Mouse (Mus musculus): ENCODE data around the gene Tspan8.
"Not testable (repeated sequence)": the region's sequence is repeated elsewhere in the genome, so short reads cannot be mapped to it uniquely, and the experiment has no call there.

The Tspan8 gene

DNA sequence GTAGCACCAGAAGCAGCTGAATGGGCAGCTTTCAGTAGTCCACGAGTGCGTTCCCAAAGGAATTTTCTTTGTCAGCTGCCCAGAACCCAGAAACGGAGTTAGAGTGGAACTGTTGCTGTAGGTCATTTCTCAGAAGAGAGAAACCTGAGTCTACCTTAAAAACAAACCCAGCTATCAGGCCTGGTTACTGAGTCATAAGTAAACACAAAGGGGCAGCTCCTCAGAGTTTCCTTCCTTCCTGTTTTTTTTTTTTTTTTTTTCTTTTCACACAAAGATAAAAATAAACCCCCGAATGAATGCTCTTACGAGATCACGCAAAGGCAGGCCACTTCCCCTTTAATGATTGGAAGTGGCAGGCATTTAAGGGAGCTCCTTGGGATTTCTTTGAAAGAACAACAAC, at the start of gene Tspan8:
TSS of gene Tspan8 (plus strand) at position 322 of the 400 bp plus-strand sequence.
- DNase-seq: no peak

DNA sequence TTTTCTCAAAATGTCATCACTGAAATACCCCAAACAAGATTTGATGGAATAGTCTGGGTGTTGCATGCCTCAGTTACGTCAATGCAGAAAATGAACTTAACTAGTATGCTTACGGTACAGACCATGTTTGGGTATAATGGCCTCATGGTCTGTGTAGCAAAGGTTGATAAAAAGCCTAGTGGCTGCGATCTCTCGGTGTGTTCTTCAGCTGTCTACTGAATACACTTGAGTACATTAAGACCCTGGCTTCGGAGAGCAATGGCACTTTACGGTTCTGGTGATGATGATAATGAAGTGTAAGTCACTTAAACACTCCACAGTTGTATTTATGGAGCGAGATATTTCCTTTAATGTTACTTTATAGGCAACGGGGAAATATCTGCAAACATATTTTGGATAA, 46.6 kb upstream of the Tspan8 start:
- no peak for DNase-seq

DNA sequence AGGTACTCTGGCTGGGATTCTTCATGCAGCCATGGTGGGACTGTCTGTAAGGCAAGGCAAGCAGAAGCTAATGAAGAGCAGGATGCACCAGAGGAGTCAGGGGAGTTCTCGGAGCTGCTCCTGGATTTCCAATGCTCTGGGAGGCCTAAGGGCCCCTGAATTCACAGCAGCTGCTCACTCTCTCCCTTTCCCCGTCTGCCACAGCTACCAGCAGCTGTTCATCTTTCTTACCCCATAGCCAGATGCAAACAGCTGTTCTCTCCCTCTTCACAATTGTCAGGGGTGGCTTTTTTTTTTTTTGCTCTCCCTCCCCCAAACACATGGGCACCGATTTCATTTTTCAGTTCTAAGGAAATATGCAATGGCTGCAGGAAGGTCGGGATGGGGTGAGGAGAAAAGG, 42.2 kb upstream of the Tspan8 start:
- DNase-seq: no peak

DNA sequence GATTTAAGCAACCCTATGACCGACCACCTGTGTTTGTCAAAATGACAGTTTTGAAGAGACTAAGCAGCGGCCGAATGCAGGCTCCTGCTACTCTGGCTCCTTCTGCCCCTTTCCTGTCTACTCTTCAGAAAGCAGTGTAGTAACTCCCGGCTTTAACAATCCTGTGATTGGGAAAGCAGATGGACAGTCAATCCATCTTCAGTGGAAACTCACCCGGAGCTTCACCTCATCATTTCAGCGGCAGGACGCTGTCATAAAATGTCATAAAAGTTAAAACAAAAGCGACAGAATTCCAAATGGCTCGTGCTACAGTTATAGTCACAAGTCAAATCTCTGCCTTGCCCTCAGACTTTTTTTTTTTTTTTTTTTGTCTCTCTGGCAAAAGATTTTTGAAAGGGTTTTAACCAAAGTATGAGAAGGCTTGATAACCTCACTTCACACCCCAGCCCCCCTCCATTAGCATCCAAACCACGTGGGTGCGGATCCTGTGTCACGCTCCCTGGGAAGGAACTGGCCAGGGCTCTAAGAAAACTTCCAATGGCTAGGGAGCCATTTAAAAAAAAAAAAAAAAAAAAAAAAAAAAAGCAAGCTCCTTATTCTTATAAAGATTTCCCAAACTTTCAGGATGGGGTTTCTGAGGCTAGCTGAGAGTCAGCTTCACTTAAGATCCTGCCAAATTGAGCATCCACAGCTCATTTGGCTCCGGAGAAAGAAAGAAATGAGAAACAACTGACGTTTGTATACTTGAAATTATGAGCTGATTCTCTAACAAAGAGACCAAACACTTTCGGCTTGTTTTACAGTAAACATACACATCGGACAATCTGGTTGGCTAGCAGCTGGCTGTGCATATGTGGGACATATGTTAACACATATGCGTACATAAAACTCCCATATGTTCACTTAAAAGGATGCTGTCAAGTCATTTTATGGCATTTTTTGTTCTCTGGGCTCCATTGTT, 40.4 kb upstream of the Tspan8 start:
- DNase-seq: peak; percentile 17

DNA sequence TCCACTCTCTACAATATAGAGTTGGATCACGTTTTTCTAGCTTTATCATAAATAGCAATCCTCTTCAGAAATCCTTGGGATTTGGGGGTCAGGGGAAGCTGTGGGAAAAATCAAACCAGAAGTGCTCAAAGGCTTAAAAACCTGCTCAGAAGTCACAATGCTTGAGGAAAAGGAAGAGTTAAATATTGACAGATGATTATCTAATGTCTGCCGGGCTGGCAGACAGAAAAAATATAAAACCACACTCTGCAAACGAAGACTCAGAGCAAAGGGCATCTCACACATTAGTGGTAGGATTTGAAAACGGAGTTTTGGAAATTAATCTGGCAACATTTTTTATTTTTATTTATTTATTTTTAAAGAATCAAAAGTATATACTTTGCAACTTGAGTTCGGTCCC, 39.3 kb upstream of the Tspan8 start:
- no peak for DNase-seq

DNA sequence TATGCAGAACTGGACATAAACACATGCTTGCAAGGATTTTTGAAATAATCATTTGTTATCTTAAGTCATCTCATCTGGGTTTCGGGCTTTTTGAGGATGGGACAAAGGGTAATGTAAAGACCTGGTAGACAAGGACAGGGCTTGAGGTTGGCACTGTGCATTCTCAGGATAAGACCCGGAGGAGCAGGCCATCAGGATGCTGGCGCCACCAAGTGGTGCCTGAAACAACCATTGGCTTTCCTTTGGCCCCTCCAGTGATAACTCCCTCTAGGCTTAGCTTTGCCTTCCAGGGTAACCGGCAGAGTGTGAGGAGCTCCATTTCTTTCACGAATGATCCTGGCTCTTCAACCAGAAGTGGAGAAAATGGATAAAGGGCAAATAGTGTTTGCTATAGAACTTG, 38.0 kb upstream of the Tspan8 start:
- DNase-seq: no peak

DNA sequence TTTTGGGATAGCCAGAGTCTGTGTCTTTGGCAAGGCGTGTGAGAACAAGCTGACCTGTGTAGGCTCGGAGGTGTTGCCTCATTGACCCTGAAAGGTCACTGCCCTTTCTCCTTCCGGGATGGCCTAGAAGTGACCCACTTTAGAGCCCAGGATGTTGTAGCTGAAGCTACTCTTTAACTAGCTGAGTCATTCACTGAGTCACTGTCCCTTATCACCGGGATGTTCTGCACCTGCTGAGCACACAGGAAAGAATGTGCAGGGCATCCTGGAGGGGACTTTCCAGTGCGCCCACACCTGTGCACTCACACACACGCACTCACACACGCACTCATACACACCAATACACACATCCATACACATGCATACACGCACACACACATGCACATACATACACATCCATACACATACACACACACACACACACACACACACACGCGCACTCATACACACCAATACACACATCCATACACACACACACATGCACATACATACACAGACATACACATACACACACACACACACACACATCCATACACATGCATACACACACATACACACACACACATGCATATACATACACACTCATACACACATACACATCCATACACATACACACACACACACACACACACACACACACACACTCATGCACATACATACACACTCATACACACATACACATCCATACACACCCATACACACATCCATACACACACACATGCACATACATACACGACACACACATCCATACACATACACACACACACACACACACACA, 36.2 kb upstream of the Tspan8 start:
- no peak for DNase-seq

DNA sequence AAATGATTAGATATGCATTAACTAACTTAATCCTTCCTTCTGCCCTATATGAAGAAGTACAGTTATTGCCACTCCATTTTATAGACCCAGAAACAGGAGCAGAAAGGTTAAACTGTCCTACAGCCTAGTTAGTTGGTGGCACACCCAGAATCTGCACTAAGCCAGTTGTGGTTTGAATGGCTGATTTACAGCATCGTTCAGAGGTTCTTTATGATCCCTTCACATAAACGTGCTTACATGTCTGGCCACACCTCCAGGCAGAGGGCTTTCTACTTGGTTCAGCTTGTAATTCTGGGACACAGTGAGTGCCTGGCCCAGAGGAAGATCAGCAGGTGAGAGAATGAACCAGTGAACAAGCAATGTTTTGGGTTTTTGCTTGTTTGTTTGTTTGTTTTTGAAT, 33.4 kb upstream of the Tspan8 start:
- DNase-seq: no peak

DNA sequence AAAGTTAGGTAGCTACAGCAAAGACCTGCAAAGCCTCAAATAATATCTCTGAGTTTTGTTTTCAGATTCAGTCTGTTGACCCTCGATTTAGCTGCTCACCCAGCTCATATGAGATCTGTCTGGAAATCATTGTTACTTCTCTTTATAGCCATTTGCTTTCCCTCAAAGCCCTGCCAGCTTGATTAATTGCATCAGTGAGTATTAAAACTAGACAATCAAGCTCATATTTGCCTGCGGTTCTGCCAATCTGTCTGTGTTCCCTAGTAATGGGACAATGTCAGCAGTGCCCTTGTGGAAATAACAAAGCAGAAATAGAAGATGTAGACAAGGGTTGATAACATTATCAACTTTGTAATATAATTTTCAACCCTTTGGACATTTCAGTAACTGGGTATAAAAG, 25.8 kb upstream of the Tspan8 start:
- peak; percentile 14 for DNase-seq

DNA sequence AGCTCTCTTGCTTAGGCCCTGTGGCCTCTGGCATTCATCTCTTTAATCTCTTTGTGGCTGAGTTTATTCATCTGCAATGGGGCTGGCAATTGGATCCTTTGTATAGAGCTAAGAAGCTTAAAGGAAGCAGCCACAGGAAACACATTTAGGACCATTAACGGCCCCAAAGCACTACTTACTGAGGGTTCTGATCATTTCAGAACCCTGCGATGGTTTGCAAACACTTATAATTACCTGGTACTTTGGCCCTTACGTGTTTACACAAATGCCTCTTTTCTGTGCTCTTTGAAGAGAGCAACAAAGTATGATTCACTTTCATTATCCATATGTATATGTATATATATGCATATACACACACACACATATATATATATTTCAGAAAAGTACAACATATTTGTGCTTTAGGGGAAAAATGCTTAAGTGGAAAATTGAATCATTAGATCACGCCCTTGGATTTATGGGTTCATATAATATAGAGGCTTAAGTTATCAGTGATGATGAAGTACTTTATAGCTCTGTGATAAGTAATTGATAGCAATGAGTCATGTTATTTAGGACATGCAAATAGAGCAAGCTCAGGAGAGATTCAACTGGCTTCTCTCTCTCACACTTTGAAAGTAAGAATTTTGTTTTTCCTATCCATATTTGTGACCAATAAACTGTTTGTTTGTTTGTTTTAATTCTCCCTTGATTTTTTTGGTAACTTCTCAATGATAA, 20.4 kb upstream of the Tspan8 start:
- DNase-seq: no peak

DNA sequence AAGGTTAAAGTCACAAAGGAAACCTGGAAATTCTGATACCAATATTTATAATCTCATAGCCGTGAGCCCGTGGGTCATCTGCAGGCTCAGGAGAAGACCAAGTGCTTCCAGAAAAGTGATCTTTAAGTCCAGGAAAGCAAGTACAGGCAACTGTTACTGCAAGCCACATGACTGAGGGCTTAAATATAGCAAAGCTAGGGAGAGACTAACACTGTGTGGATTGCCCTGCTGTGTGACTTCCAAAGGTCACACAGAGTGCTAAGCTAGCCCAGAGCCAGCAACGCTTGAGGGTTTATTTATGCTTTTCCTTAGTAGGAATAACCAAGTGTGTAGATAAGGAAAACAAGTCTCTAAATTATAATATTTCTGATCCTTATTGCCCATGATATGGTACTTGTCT, 15.2 kb upstream of the Tspan8 start:
- no peak for DNase-seq

DNA sequence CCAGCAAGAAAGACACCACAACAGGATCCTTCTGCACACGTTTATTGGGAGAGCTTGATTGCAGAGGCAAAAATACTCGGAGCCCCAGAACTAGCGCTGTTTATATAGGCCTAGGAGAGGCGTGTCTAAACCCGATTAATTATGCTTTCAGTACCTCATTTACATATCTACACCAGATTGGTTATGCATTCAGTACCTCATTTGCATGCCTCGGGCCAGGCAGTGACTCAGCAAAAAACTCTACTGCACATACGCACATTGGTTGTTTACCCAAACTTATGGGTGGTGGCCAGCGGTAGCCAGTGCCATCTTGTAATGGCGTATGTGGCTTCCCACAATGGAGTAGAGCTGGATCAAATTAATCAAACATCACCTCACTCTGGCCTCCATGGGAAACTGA, 13.6 kb upstream of the Tspan8 start:
- not testable (repeated sequence) for DNase-seq

DNA sequence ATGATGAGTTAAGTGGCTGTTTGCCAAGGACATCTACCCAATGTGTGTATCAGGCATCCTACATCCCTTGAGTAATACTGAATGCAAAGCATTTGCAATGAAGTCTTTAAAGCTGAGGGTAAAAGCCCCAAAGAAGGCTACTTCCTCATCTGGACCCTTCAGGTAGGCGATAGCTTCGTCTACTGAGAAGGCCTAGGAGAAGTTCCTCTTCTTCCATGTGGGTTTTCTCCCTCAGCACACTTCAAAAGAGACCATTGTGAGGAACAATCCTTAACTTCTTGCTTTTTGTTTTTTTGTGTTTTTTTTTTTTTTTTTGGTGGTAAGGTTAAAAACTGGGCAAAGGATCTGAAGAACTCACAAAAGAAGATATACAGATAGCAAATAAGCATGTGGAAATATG, 12.9 kb upstream of the Tspan8 start:
- no peak for DNase-seq

DNA sequence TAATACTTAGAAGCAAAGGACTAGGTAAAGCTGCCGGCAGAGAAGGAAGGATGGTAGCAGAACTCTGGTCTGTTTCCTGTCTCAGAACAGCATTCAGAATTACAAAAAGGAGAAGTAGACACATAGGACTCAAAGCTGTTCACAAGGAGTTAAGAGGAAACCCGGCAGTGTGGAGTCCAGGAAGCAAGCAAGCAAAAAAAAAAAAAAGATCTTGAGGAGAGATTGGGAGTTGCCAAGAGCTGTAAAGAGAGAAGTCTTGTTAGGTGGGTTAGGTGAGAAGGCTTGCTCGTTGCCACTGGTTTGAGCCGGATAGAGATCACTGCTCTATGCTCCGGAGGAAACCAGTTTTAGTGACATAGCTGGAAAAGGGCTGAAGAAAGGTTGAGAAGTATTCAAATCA, 10.6 kb upstream of the Tspan8 start:
- DNase-seq: no peak

DNA sequence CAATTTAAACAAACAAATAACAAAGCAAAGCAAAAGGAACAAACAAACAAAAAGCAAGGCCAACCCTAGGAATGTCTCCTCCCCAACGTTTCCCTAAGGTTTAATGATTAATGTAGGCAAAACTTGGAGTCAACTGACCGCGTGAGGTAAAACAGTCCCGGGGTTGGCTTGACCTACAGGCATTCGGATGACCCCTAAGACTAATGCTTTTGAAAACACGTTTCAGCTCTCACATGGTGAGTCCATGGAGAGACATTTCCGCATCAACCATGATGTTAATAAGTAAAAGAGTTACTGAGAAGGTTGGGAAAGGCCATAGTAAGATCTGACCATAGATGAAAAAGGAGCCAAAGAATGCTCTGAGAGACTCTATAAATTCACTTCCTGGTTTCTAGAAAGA, 7.5 kb upstream of the Tspan8 start:
- DNase-seq: no peak

DNA sequence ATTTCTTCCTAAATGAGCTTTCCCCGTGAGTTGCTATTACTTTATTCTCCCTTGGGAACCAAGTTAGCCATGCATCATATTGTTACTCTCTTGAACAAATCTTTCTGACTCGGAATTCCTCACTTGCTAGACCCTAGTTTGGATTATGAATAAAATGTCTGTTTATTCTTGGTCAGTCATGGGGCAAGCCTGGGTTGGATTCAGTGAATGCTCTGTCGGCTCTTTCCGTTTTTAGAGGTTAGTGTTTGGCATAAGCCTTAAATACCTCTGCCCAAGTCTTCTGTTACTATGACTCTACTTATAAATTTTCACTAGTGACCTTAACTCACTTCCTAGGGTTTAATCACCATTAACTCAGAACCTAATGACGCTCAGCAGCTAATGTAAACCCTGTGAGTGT, 5.1 kb upstream of the Tspan8 start:
- no peak for DNase-seq

DNA sequence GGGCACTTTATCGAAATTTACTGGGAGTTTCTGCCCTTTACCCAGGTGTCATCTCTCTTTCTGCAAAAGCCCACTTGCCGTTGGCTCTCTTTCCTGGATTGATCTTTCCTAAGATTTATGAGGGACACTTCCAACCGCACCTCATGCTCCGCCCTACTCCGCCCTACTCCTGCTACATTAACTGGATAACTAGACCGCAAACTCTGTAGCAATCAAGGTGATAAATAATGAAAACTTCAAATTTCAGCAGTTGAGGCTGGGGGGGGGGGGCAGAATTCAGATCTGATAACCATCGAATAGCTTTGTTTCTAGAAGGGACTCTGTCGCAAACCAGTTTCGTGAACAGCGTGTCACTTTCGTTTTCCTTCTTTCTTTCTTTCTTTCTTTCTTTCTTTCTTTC, 1.8 kb upstream of the Tspan8 start:
- no peak for DNase-seq

DNA sequence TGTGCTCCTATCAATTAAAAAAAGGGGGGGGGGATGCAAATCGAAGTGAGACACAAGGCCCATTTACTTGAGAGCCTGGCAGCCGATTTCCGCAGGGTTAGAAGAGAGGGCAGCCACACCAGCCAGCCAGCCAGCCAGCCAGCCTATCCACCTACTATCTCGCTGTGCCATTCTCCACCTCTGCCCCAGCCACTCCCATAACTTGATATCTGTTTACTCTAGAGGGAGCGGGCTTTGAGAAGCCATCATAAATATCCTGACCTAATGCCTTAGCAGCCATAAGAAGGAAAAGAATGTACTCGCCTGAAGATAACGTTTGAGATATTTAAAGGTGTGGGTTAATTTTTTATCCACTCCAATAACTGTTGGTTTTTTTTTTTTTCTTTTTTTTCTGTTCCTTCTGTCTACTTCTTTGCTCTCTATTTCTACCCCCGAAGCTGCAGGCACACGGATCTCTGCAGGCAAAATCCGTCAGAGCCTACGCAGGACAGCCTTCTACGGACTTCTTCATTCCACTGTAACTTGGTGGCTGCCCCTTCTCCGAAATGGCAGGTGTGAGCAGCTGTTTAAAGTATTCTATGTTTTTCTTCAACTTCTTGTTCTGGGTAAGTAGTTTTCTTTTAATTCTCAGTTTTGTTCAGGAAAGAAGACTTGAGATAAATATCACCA, 558 bp downstream of the Tspan8 start:
- DNase-seq: no peak

DNA sequence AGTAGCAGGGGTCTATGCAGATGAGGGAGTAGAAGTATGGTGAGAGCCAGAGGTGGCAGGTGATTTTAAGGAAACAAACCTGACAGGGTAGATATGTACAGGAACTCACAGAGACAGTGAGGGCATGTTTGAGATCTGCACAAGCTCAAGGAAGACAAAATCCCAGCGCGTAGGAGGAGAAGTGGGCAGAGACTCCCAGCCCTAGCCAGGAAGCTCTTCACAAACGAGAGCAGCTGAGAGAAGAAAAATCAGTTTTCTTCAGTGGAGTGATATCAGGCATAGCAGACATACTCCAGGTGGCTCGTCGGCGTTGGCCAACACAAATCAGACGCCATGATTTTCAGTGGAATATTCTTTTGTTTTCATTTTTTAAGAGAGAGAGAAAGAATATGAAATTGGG, 8.7 kb downstream of the Tspan8 start:
- DNase-seq: no peak

DNA sequence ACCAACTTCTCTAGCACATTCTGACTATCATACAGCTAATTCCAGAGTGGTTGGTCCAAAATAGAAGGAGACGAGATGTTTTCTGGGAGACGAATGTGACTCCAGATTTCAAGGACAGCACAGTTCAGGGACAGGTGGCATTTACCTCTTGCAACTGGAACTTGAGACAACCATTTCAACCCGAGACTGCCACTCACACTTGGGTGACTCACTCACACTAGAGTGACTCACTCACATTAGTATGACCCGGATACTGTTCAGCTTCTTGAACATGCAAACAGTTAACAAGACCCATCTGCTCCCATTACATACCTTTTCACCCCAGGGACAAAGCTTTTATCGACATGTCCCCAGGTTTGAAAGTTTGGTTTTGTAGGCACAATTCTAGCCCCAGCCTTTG, 12.2 kb downstream of the Tspan8 start:
- no peak for DNase-seq

DNA sequence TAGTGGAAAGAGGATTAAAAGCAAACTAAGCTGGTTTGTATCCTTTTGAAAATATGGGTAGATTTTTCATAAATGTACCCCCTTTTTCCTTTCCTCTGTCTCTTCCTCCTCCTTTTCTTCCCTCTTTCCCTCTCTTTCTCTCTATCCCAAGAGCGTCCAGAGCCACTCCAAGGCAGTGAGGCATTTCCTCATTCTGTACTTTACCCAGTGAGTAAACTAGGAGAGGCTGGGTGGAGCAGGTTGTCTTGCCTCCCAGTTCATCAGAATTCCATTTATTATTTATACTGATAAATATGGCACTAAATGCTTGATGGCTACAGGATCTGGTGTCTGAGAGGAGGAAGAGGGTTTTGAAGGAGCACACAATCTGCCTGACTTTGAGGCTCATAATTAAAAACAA, 13.1 kb downstream of the Tspan8 start:
- no peak for DNase-seq

DNA sequence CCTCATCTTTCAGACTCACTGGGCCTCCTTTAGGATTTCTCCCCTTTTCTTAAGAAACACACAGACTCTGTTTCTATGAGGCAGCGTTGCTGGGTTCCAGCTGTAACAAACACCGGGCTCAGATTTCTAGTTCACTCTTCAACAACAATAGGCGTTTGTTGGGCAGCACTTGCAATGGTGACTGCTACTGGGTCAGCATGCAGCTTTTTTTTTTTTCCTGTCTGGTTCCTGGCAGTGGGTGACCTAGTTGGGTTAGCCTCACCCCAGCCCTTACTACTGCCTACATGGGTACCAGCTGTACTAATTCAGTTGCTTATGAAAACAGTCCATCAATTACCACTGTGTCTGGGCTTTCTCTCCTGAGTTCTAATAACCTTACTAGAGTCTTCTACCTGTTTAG, 14.1 kb downstream of the Tspan8 start:
- DNase-seq: no peak

DNA sequence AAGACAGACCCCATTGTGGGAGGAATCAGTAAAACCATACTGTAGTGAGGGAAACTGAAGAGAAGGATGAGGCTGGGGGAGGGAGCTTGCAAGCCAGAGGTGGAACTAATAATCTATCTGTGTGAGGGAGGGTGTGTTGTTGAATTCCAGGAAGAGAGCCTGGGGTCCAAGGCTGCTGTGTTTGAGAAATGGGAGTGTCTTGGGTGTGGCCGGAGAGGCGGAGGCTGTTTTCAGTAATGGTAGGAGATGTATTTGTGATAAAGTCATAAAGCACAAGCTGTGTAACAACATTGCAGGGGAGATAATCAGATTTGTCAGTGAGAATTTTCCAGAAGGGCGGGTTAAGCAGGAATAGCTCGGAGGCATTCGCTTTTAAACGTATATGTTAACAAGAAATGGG, 17.4 kb downstream of the Tspan8 start:
- no peak for DNase-seq

All from layer of hippocampus, adult 9-11 months (tissue).